Mouse (Mus musculus): ENCODE results near the gene Hdac9.

GRCm38 (mm10) chr12:34292346-34292745, 624.5 kb downstream of the Hdac9 start:
- TF ChIP-seq CTCF (IDR thresholded peaks at IDR 0.05; ENCODE audit: borderline replicate concordance, extremely low read depth, insufficient read depth, insufficient read length) (no peak), POLR2A (IDR thresholded peaks at IDR 0.05; ENCODE audit: borderline replicate concordance, extremely low read depth, insufficient read depth, insufficient read length, poor library complexity, severe bottlenecking) (no peak)

Data from brain, embryonic 14.5 days (tissue).